12 mouse cellular contexts compared by ENCODE assay signal in the genomic region with DNA sequence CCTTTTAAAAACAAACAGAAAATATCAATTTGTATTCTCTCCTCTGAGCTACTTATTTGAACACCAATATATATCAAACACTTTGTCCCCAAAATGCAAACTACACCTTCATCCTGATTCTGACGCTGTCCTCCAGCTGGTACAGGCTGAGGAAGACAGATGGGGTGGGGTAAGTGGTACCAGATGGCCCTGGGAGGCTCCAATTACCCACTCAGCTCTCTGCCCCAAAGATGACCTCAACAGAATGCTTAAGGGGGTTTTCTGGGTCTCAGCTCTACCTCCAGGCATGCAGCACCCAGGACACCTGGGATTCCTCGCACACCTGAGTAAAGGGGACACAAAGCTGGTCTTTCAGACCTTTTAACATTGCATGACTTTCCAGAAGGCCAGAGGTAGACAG. TPM values are rescaled to one million over a fixed set of nuclear protein-coding genes. Genes with fewer than 3 reads are reported as not detected.
DNase-seq lines count a peak whose midpoint lies in the region; ATAC-seq lines count a peak whose summit lies in the region.
"Had no signal": no experiment of that assay in that cellular context is flagged by ENCODE, and none has a peak within 500 bp of the region (broad histone marks: within the 10 kb centered on the region; RNA-seq: fewer than 3 reads in every experiment).

No protein-coding gene starts in this region.

- H3K4me3 ChIP-seq in hindbrain, embryonic 10.5 days, result no peak overlapping the region
- H3K4me3 ChIP-seq in hindbrain, embryonic 16.5 days (ENCODE audit: low read length), result no peak overlapping the region
- H3K4me3 ChIP-seq: midbrain, embryonic 12.5 days had no signal

- no peaks in the 10 kb centered on the region for H3K9me3 ChIP-seq in hindbrain, embryonic 10.5 days
- no peaks in the 10 kb centered on the region for H3K9me3 ChIP-seq in hindbrain, embryonic 16.5 days (ENCODE audit: control insufficient read depth, low read length)
- H3K9me3 ChIP-seq: midbrain, embryonic 12.5 days had no signal

- H3K27ac ChIP-seq in hindbrain, embryonic 10.5 days, result peak overlapping the region; percentile 99; the same call in 1 of the 2 replicates
- no peak overlapping the region for H3K27ac ChIP-seq in hindbrain, embryonic 16.5 days (ENCODE audit: low read depth, low read length)
- H3K27ac ChIP-seq: hindbrain, embryonic 14.5 days; midbrain, embryonic 12.5 days had no signal

- no peak overlapping the region for H3K9ac ChIP-seq in hindbrain, embryonic 16.5 days (ENCODE audit: low read depth, low read length)
- H3K9ac ChIP-seq: hindbrain, embryonic 14.5 days; lung, embryonic 14.5 days; midbrain, embryonic 12.5 days had no signal

- no peaks in the 10 kb centered on the region for H3K27me3 ChIP-seq in hindbrain, embryonic 10.5 days (ENCODE audit: insufficient read depth, poor library complexity, severe bottlenecking)
- no peaks in the 10 kb centered on the region for H3K27me3 ChIP-seq in hindbrain, embryonic 16.5 days (replicated peaks; ENCODE audit: control insufficient read depth, insufficient read depth, low read length)
- H3K27me3 ChIP-seq: midbrain, embryonic 12.5 days had no signal

- H3K4me1 ChIP-seq in hindbrain, embryonic 10.5 days (replicated peaks), result peaks cover 92% of the 10 kb centered on the region
- peaks cover 47% of the 10 kb centered on the region for H3K4me1 ChIP-seq in hindbrain, embryonic 16.5 days (ENCODE audit: control insufficient read depth, insufficient read depth, low read depth, low read length)

- WGBS in hindbrain, embryonic 10.5 days, result 46% methylated on average over 2 of the region's 2 CpGs
- 36% methylated on average over 2 of the region's 2 CpGs for WGBS in hindbrain, embryonic 16.5 days

- no peak for ATAC-seq in hindbrain, embryonic 16.5 days
- ATAC-seq in cerebellum, adult (ENCODE audit: insufficient number of reproducible peaks, low FRiP score, low TSS enrichment), result no peak

- H3K4me2 ChIP-seq in hindbrain, embryonic 16.5 days (ENCODE audit: low read length), result no peak overlapping the region
- H3K4me2 ChIP-seq: hindbrain, embryonic 14.5 days; lung, embryonic 14.5 days; midbrain, embryonic 12.5 days had no signal

- DNase-seq in hindbrain, embryonic 10.5 days (ENCODE audit: low spot score), result peak; percentile 51
- peak; percentile 71 for DNase-seq in A20 (ENCODE audit: low read depth, low spot score)
- DNase-seq in embryo, embryonic 10 days (ENCODE audit: low spot score), result peak; percentile 75
- DNase-seq in hindlimb bud, embryonic 11.5 days (ENCODE audit: extremely low spot score, low read depth, low spot score), result peak; percentile 24
- no peak for DNase-seq in heart, postnatal 4 days
- no peak for DNase-seq in kidney, adult 8-10 months
- DNase-seq: kidney, postnatal 14 days; lung, embryonic 14.5 days had no signal

- H3K36me3 ChIP-seq in hindbrain, embryonic 10.5 days, result peaks cover 13% of the 10 kb centered on the region
- H3K36me3 ChIP-seq in hindbrain, embryonic 16.5 days (ENCODE audit: control insufficient read depth, insufficient read depth, low read length), result no peaks in the 10 kb centered on the region
- H3K36me3 ChIP-seq: midbrain, embryonic 12.5 days had no signal

RNA-seq across cellular contexts. Expression of a gene that starts 13.9 kb away (rescaled TPM):
- 95.5 and 95.7 TPM in 2 replicates for polyA plus RNA-seq in hindbrain, embryonic 10.5 days (2016; fragmentation: Nextera tagmentation; extraction: Ambion mirVana)
- 52.5 and 60.6 TPM in 2 replicates for polyA plus RNA-seq in hindbrain, embryonic 16.5 days (2015; fragmentation: Nextera tagmentation; extraction: Ambion mirVana)
- total RNA-seq in heart, postnatal 4 days (2021), result 10 to 100 TPM; 25.9 to 28.6 TPM

RNA-seq across cellular contexts. Expression of a gene that starts 59.6 kb away (rescaled TPM):
- 0.41 and 0.64 TPM in 2 replicates for polyA plus RNA-seq in hindbrain, embryonic 10.5 days (2016; fragmentation: Nextera tagmentation; extraction: Ambion mirVana)
- polyA plus RNA-seq in hindbrain, embryonic 16.5 days (2015; fragmentation: Nextera tagmentation; extraction: Ambion mirVana), result 0.54 and 0.69 TPM in 2 replicates
- 1 to 10 TPM; 1.5 to 1.6 TPM for total RNA-seq in heart, postnatal 4 days (2021)

Comparison
In these comparisons a context has a peak if more than half of its experiments do, and no peak if none do; other contexts are left out.
1. DNase-seq: peak in hindbrain, embryonic 10.5 days (single experiment), A20 (single experiment), embryo, embryonic 10 days (single experiment) and hindlimb bud, embryonic 11.5 days (single experiment); none in heart, postnatal 4 days (single experiment) and kidney, adult 8-10 months (0 of 2).